Mouse (Mus musculus) frontal cortex, adult 2 months (tissue): ENCODE measurements around the gene Sclt1. TPM values are rescaled to one million over a fixed set of nuclear protein-coding genes. Genes with fewer than 3 reads are reported as not detected.
"Not testable (repeated sequence)": the region's sequence is repeated elsewhere in the genome, so short reads cannot be mapped to it uniquely, and the experiment has no call there.

Source experiments
- DNase-seq, 2 experiments: peaks; one replicate each; pipeline ENCODE4 v3.0.0; 2022; ENCODE audit warnings: low spot score in 1 of 2; ENCODE audit errors: extremely low spot score in 1 of 2
- polyA plus RNA-seq: library from polyadenylated mRNA; depleted of rRNA; stranded (reverse); fragments of >200 nt; gene quantifications from 2 replicates; pipeline ENCODE4 v1.2.3, GENCODE M21; 2012; rRNA removed

Gene Sclt1
- 13.7 and 14.5 TPM in 2 replicates for polyA plus RNA-seq

DNA sequence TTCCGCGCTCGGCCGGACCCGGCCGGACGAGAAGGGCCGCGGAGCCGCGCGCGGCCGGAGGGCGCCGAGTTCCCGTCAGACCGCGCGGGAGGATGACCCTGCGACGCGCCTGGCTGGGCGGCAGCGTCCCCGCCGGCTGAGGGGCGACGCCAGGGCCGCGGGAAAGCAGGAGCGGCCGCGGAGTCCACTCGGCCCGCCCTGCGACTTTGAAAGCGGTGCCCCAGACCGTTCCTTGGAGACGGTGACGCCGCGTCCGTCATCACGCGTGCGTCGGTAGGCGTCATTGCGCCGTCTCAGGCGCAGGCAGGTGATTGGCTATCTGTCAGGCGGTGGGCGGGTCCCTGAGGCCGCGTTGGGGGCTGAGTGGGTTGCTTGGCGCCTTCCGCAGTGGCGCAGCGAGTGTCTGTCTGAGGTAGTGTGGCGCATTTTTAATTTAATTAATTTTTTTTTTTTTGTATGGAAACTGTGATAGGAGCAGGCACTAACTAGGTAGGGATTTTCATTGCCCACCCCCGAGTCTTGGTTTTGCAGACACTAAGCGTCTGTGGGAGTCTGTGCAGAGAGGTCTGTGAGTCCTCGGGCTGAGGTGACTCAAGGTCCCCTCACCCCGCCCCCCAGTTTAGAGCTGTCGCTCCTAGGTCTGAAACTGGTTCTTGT lies at the start of gene Sclt1, which contains the start of gene D3Ertd751e:
Gene Sclt1 (minus strand): TSS at position 237 of the 657 bp plus-strand sequence.
Gene D3Ertd751e (plus strand): TSS at position 334 of the 657 bp plus-strand sequence.
- DNase-seq, result peak; percentile 94 to 98

DNA sequence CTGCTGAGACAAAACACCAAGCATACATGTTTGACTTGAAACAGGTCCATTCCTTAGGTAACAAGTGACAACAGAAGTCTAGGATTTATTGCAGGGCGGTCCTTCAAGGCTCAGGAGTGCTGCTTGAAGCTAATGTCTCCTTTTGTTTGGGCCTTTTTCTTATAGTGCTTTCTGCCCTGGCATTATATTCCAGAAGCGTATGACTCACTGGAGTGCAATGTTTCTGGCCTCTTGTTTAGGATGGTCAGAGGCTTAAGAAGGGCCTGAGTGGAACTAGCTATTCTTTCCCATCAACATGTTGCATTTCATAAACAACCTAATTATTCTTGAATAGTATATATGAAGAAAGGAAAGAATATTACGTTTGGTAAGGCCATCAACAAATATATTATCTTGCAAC lies 19.8 kb upstream of the Sclt1 start:
- no peak for DNase-seq

DNA sequence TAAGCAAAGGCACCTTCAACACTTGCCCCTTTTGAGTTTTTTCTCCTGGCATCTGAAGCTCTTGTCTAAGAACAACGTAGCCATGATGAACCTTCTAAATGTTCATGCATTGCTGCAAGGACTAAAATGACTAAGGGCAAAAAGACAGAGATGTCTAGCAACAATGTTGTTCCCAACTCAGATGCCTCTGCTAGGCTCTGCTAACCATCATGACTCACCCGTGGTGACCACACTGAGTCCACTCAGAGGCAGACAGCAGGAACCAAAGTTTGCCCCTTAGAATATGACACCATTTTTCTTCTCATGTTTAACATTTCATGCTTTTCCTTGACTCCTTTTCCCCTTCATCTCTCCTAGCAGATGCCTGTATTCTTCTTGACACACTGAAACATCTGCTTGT lies 12.2 kb upstream of the Sclt1 start:
- no peak for DNase-seq

DNA sequence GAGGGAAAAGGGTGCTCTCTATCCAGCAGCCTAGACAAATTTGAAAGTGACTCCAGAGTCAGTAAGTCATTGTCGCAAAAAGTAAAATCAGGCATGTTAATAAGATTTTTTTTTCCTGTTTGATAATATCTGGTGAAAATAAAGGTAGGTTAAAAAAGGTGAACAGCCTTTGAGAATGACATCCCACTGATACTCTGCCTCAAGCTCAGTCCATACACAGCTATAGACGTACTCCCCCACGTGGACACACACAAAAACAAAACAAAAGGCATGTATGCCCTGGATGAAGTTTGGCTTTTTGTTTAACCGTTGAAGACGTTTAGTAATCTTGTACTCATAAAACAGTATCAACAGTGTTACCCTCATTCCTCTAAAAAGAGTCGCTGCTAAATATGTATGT lies 1.1 kb upstream of the Sclt1 start:
- peak in 1 of 2 experiments; percentile 10 for DNase-seq

DNA sequence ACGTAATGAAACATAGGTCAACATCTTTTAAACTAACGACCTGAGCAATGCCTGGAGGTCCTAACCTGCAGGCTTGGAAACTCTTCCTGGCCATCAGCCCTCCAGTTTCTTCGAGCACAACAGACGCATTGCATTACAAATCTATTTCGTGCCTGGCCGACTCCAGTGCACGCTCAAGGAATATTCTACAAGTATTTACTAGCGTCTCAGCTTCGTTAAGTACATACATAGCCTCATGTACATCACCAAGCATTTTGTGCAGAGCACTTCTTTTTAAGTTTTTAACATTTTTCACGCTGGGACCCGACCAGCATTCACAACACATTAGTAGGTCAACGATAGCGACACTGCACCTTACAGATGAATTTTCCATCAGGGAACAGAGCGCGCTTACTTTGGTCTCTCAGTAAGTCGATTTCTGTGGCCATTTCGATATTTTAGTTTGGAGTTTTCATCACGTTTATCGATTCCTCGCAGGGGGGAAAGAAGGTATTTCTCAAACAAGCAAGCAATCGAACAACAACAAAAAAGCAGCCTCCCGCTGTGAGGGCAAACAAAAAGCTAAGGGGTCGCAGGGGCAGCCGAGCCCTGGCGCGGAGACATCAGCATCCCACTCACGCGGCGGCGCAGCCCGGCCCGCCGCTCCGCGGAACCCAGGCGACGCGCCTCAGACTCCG lies 575 bp downstream of the Sclt1 start:
- peak in 1 of 2 experiments; percentile 26 for DNase-seq

DNA sequence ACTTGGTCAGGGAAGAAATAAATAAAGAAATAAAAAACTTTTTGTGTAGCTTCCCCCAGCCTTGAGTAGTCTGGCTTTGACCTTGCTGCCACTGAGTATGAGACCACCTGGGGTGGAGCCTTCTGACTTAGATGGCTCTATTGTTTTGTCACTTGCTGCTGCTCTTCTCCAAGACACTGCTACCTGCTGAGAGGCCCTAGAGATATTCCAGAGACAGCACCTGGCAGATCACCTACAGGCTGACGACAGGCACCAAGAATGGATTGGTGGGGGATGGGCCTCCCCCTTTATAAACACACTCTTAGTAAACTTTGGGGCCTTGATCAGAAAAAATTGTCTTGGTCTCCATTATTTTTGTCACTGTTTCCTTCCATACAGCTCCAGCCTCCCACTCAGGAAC lies 46.6 kb downstream of the Sclt1 start:
- DNase-seq, result no peak

DNA sequence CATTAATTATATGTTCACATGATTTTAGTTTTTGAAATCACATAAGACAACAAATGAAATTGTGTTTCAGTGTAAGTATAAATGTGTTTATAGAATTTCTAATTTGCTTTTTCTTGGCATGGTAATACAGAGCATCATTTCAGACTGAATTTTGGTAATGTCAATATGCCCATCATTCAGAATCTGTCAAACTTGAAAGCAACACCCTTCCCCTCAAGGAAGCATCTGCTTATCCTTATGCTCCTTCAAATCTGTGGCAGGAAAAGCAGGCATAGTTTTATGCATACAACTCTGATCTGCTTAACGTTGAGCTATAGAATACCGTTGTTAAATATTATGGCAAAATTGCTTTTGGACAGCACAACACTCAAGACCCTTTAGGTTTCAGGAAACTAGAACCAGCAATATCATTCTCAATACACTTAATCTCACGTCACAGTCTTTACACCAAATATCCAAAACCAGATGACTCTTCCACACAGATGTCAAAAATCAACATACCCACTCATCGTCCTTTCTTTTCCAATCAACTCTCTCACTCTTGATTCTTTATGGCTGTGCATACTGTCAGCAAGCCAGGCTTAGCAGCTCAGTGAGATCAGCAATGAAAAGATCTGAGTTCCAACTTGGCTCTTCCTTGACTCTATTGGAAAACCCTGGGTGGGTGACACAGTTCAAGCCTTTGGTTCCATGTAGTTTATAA lies 49.7 kb downstream of the Sclt1 start:
- no peak for DNase-seq

DNA sequence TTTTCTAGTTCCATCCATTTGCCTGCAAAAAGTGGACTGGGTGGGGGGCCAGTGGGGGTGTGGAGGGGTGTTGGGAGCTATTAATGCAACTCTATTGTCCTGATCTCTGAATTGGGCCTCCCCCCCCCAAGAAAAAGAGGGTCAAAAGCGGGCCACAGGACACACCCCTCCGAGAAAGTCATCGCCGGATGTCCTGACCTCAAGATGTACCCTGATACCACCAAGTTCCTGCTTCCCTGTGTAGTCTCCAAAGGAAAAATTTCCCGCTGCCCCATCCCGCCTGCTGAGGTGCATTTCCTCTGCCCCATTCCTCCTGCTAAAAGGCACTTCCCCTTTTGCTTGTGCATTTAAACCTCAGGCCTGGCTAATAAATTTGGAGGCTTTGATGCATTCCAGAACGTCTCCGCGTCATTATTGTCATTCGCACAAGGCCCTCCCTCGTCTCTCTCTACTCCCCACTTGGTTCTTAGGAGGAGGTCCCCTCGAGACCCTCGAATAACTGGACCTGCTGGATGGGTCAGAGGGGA lies 52.1 kb downstream of the Sclt1 start:
- DNase-seq, result not testable (repeated sequence)

DNA sequence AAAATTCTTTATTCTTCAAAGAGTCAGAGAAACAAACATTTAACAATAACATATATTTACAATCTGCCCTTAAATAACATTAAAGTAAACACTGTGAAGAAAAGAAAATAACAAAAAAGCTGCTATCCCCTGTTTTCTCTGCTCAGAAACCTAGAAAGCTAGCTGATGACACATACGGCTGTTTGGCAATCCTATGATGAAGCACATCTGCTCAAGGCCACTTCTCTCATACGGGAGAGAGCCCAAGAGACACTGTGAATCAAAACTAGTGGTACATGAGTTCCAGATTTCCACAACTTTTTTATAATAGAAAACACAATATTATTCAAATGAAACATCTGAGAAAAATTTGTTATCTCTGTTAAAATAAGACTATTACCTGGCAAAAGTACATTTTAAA lies 55.9 kb downstream of the Sclt1 start:
- DNase-seq, result no peak

DNA sequence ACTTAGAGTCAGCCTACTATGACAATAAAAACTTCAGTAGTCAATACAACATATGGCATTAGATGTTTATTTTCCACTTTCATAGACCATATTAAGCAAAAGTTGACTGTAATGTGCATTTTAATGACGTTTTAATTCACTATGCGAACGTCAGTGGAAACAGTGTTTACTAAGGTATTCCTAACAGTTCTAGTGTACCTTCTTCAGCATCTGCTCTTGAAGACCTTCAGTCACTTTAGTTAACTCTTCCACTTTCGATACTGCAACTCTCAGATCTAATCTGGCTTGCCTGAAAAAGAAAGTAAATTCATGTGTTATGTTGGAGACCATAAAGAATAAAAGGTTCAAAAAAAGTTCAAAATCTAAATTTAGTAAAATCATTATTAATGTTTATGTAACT lies 60.2 kb downstream of the Sclt1 start:
- DNase-seq, result no peak

DNA sequence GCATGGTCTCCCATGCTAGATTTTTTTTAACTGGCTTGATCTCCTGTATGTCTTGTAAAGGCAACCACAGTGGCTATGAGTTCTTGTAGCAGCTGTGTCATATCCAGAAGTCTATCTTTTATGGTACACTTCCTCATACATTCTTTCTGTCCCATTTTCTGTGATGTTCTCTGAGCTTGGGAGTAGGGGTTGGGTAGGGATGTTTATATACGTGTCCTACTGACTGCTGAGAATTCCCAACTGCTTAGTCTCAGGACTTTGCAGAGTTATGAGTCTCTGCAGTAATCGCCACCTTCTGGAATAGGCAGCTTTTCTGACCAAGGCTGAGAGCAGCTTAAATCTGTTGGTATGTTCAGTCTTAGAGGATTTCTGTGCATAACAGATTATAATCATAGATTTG lies 65.7 kb downstream of the Sclt1 start:
- no peak for DNase-seq

DNA sequence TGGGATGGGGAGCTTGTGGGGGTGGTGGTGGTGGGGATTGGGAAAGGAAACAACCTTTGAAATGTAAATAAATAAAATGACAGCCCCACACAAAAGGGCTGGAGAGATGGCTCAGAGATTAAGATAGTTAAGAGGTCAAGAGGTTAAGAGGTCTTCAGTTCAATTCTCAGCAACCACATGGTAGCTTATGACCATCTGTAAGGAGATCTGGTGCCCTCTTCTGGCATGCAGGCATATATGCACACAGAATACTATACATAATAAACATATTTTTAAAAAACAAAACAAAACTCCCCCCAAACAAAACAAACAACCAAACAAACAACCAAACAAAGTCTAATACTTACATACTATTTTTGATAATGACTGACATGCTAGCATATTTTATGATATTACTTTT lies 67.5 kb downstream of the Sclt1 start:
- DNase-seq, result no peak

DNA sequence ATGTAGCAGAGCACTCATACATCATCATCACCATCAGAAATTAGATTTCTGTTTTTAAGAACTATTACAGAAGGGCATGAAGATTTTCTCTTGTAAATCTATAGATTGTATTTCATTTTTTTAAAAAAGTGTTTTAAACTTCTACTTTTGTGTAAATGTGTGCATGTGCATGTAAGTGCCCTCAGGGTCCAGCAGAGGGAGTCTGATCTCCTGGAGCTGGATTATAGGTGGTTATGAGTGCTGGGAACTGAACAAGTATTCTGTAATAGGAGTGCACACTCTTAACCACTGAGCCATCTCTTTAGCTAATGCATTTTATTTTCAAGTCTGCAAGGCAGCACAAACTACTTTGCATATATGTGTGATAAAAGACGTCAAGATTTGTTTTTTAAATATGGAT lies 86.7 kb downstream of the Sclt1 start:
- no peak for DNase-seq

DNA sequence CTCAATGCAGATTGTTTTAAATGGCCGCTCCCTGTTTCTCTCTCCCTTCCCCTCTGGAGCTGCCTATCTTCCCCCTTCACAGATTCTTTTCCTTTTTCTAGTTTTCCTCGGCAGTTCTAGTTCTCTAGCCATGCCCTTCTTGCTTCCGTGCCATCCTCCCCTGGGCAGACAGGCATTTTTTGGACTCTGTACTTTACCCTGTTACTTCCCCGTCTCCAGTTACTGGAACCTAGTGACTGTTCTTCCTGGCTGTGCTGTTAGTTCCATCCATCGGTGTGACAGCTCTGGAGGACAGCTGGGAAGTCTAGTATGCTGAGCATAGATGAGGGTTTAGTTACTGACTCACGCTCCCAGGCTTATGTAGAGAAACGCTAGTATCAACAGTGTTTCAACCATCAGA lies 121.3 kb downstream of the Sclt1 start:
- no peak for DNase-seq

DNA sequence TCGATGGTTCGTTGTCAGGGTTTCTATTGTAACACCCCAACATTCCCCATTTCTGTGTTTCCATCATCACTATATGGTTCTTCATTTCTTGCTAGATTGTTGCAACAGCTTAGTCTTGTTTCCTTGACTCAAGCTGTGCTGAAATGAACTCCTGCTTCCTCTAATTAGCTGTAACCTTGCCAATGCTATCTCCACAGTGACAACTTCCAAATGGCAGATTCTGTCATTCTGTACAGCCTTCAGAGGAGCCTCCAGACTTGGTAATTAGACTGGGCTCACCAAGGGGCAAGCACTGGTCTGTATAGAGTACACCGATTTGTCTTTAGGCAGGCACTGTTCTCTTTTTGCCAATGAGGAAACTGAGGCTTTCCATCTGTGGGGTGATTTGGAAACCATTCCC lies 123.8 kb downstream of the Sclt1 start:
- DNase-seq, result no peak

DNA sequence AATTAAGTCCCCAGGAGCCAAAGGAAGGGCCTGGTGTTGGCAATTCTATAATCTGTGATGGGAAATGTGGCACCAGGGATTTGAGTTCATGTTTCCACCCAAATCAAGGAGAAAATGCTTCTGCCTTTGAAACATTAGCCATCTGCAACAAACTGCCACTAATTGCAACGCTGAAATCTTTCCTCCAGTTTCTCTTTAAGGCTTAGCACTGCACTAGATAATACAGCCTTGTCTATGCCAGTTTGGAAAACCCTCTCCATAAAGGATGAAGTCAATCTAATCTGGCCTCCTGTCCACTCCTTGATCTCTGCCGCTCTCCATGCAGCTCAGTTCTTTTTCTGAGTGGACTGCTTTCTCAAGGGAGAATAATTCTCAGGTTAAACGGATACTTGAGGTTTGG lies 124.3 kb downstream of the Sclt1 start:
- no peak for DNase-seq

DNA sequence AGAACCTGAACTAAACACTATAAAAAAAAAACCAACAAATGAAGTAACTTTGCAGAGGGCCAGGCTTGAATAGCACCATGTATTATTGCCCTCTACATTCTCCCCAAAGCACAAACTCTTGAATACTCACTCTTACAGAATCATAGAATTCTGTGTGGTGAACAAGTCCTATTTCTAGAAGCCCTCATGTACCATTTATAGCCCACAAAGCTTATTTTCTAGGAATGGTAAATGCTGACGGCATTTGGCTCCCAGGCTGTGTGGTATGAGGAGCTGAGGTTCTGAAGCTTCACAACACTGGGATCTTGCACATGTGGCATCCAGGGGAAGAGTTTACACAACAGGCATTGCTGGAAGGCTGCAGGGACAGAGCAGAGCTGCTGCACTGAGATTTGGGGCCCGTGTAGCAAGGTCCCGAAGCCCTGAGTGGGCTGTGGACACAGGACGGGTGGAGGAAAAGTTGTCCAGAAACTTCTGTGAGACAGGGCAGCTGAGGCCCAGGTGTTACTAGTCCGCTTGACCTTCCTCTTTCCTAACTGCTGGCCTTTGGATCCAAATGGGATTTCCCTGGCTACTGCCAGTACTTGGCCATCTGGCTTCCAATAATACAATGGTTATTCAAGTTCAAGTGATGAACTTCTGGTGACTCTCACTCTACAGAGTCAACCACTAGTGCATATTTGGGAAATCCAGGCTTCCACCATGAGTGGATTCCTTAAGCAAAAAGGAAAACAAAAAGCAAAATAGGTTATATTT lies 127.9 kb downstream of the Sclt1 start:
- DNase-seq, result no peak

DNA sequence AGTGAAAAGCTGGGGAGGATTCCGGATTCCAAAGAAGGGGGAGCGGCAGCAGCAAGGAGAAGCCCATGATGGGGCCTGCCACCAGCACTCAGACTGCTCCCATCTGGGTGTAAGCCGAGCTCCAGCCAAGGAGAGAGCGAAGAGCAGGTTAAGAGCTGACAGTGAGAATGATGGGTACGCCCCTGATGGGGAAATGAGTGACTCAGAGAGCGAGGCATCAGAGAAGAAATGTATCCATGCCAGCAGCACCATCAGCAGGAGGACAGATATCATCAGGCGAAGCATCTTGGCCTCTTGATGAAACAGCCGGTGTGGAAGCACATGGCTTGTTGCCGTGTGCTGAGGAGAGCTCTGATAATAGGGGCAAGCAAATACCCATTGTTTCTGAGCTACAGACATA lies 128.6 kb downstream of the Sclt1 start:
- no peak for DNase-seq

DNA sequence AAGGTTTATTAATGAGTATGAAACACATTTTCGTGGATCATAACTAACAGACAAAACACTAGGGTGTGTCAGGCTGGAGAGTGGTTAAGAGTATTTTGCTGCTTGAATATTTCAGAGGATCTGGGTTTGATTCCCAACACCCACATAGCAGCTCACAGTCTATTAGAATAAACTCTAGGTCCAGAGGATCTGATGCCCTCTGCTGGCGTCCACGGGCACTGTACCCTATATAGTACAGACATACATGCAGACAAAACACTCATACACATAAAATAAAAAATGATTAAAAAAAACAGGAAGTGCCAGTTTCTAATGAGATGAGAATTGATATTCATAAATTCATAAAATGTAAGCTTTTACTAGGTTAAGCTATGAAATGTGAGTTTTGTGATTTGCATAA lies 130.1 kb downstream of the Sclt1 start:
- DNase-seq, result no peak

DNA sequence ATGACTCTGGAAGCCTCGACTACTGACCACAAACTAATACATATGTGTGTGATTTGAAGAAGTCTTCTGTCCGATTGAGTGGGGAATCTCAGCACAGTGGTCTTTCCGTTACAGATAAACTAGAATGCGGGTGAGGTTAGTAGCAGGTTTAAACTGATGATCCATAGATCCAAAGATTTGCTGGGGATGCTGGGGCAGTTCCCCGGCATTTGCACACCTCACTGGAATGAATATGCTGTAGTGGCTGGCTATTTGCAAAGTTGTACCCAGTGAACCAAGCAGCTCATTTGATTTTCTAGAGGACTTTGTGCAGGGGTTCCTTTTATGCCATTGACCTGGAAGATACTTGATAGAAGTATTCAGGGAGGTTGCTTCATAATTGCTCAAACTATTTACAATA lies 133.2 kb downstream of the Sclt1 start:
- no peak for DNase-seq

DNA sequence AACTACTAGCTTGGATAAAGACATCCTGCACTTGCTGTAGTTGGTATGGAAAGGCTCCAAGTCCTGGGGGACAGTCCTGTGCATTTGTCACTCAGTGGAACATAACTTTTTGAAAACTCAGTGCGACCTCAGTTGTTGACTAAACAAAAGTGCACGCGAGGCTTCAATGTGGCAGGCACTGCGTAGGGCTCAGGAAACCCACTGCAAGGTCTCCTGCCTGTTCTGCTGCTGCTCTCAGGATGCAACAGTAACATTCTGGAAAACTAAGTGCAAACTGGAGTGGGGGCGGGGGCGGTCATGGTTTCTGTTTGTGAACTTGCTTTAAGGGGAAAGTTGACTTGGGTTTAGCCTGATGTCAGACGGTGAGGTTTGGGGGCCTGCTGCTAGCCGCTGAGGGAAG lies 134.8 kb downstream of the Sclt1 start:
- DNase-seq, result no peak
